In genomic region chr12:9570496-9570995, GRCm38 (mm10) we compare ENCODE assay signal across 9 mouse cellular contexts. TPM values are rescaled to one million over a fixed set of nuclear protein-coding genes. Genes with fewer than 3 reads are reported as not detected.
DNase-seq lines count a peak whose midpoint lies in the region; ATAC-seq and TF ChIP-seq lines count a peak whose summit lies in the region.
"Had no signal": no experiment of that assay in that cellular context is flagged by ENCODE, and none has a peak within 500 bp of the region (broad histone marks: within the 10 kb centered on the region; RNA-seq: fewer than 3 reads in every experiment).

No protein-coding gene starts in this region.

- peaks cover 10% of the 10 kb centered on the region; the same call in 1 of the 2 replicates for H3K27me3 ChIP-seq in cerebellum, adult 2 months (ENCODE audit: control insufficient read depth, insufficient read depth, low read length)
- H3K27me3 ChIP-seq in hindbrain, embryonic 13.5 days, result peaks cover 77% of the 10 kb centered on the region
- peaks cover 66% of the 10 kb centered on the region for H3K27me3 ChIP-seq in midbrain, embryonic 12.5 days

- no peak for TF ChIP-seq POLR2A in cerebellum, adult 2 months (IDR thresholded peaks at IDR 0.05; ENCODE audit: borderline replicate concordance, insufficient read depth, low read length)
- TF ChIP-seq POLR2A in cortical plate, adult 2 months (IDR thresholded peaks at IDR 0.05; ENCODE audit: extremely low read depth, insufficient read depth, low read length), result no peak

- peak overlapping the region; percentile 18 for H3K4me3 ChIP-seq in cerebellum, adult 2 months (replicated peaks; ENCODE audit: insufficient read depth, low read depth, low read length)
- H3K4me3 ChIP-seq in cortical plate, adult 2 months (ENCODE audit: insufficient read depth, low read length), result peak overlapping the region; percentile 19
- peak overlapping the region; percentile 29 for H3K4me3 ChIP-seq in hindbrain, embryonic 13.5 days
- H3K4me3 ChIP-seq in midbrain, embryonic 12.5 days, result peak overlapping the region; percentile 30

- no peaks in the 10 kb centered on the region for H3K9me3 ChIP-seq in hindbrain, embryonic 13.5 days
- H3K9me3 ChIP-seq in midbrain, embryonic 12.5 days, result no peaks in the 10 kb centered on the region

- no peak overlapping the region for H3K9ac ChIP-seq in hindbrain, embryonic 13.5 days
- H3K9ac ChIP-seq in midbrain, embryonic 12.5 days (replicated peaks), result no peak overlapping the region

- H3K4me1 ChIP-seq in cerebellum, adult 2 months (ENCODE audit: control insufficient read depth, insufficient read depth, low read length), result no peaks in the 10 kb centered on the region
- H3K4me1 ChIP-seq in cortical plate, adult 2 months (ENCODE audit: control insufficient read depth, insufficient read depth, low read length), result peaks cover 3% of the 10 kb centered on the region; the same call in 1 of the 2 replicates
- H3K4me1 ChIP-seq in hindbrain, embryonic 13.5 days (replicated peaks), result peaks cover 25% of the 10 kb centered on the region
- H3K4me1 ChIP-seq in midbrain, embryonic 12.5 days, result peaks cover 9% of the 10 kb centered on the region

- DNase-seq in cerebellum, adult 2 months, result no peak
- DNase-seq in cerebellum, adult 11 months, result no peak
- DNase-seq in thymus, postnatal 4 days, result no peak
- DNase-seq in cerebellum, postnatal 14 days, result no peak
- no peak for DNase-seq in gastrocnemius, postnatal 4 days (ENCODE audit: low spot score in 2 of 2)
- DNase-seq: adrenal gland, adult 8-10 months had no signal

- no peak for ATAC-seq in hindbrain, embryonic 13.5 days (ENCODE audit: low FRiP score)
- ATAC-seq in midbrain, embryonic 12.5 days (ENCODE audit: low FRiP score, low read depth), result no peak

- H3K27ac ChIP-seq in cerebellum, adult 2 months (ENCODE audit: insufficient read depth, low read length), result no peak overlapping the region
- H3K27ac ChIP-seq in cortical plate, adult 2 months (ENCODE audit: insufficient read depth, low read length), result no peak overlapping the region
- no peak overlapping the region for H3K27ac ChIP-seq in hindbrain, embryonic 13.5 days
- no peak overlapping the region for H3K27ac ChIP-seq in midbrain, embryonic 12.5 days (replicated peaks)

- TF ChIP-seq CTCF in cerebellum, adult 2 months (IDR thresholded peaks at IDR 0.05; ENCODE audit: borderline replicate concordance, insufficient read depth, low read depth, low read length), result no peak
- TF ChIP-seq CTCF in cortical plate, adult 2 months (IDR thresholded peaks at IDR 0.05; ENCODE audit: extremely low read depth, insufficient read depth, low read length), result no peak

- H3K36me3 ChIP-seq in hindbrain, embryonic 13.5 days, result no peaks in the 10 kb centered on the region
- H3K36me3 ChIP-seq in midbrain, embryonic 12.5 days, result no peaks in the 10 kb centered on the region

- WGBS in cerebellum, adult 2 months, result under 1% methylated on average over 17 of the region's 17 CpGs
- WGBS in hindbrain, embryonic 13.5 days, result under 1% methylated on average over 17 of the region's 17 CpGs
- WGBS in midbrain, embryonic 12.5 days, result under 1% methylated on average over 17 of the region's 17 CpGs

- H3K4me2 ChIP-seq in hindbrain, embryonic 13.5 days, result peak overlapping the region; percentile 55
- peak overlapping the region; percentile 50 for H3K4me2 ChIP-seq in midbrain, embryonic 12.5 days (replicated peaks)

RNA-seq across cellular contexts. Expression of gene Osr1, which starts 0.6 kb away (rescaled TPM):
- 0.97 and 2.1 TPM in 2 replicates for polyA plus RNA-seq in cerebellum, adult 2 months (2012; rRNA removed)
- 3.9 and 4.3 TPM in 2 replicates for polyA plus RNA-seq in cortical plate, adult 2 months (2012; rRNA removed)
- polyA plus RNA-seq in hindbrain, embryonic 13.5 days (2015; fragmentation: Nextera tagmentation; extraction: Ambion mirVana), result 10.4 and 11.8 TPM in 2 replicates
- polyA plus RNA-seq in midbrain, embryonic 12.5 days (2016; fragmentation: Nextera tagmentation; extraction: Ambion mirVana), result 18.4 and 21.3 TPM in 2 replicates
- 10 to 100 TPM; 16.9 to 18.7 TPM for total RNA-seq in gastrocnemius, postnatal 4 days (2021)
